Mouse (Mus musculus) small intestine, adult 2 months (tissue): ENCODE measurements around the gene Cdiptos.

ENCODE experiments used
- CTCF ChIP-seq: fragments of 200-500 bp; IDR thresholded peaks from 2 replicates; pipeline ENCODE4 v1.5.1; 2012; ENCODE audit warnings: low read depth, mild to moderate bottlenecking, control low read depth, inconsistent platforms, low read length, moderate library complexity, mixed read lengths; ENCODE audit not compliant: insufficient replicate concordance, insufficient read length; ENCODE audit errors: extremely low read depth
- POLR2A ChIP-seq: fragments of 200-500 bp; IDR thresholded peaks from 2 replicates; pipeline ENCODE4 v1.6.1; 2012; ENCODE audit warnings: low read depth, mild to moderate bottlenecking, control low read depth, inconsistent platforms, low read length, moderate library complexity

DNA sequence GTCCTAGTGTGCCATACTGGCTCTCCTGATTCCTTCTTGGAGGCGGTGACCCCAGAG, 177 bp downstream of the Cdiptos start, which contains the start of gene Cdipt:
- no peak for TF ChIP-seq POLR2A
- TF ChIP-seq CTCF, result no peak
